Mouse (Mus musculus): ENCODE data around the gene Cnbd2.

- TF ChIP-seq CTCF (IDR thresholded peaks at IDR 0.05; ENCODE audit: insufficient read depth, low read depth, low read length) (no peak), POLR2A (IDR thresholded peaks at IDR 0.05; ENCODE audit: insufficient read depth, low read depth, low read length) (no peak)
Measured at GRCm38 (mm10) chr2:156330681-156331080, 18.6 kb downstream of the Cnbd2 start.
